Mouse (Mus musculus) intestine, embryonic 14.5 days (tissue): ENCODE results near the gene Tubb3. TPM values are rescaled to one million over a fixed set of nuclear protein-coding genes. Genes with fewer than 3 reads are reported as not detected.
"Not testable (repeated sequence)": the region's sequence is repeated elsewhere in the genome, so short reads cannot be mapped to it uniquely, and the experiment has no call there.

ENCODE experiments used
- ATAC-seq: fragments of 200-750 bp; cut with Nextera tagmentation; replicated peaks from 2 replicates; pipeline ENCODE4 v1.8.0; 2017; ENCODE audit warnings: low read depth, moderate number of reproducible peaks, moderate TSS enrichment, moderate library complexity; ENCODE audit not compliant: low FRiP score, low TSS enrichment
- DNase-seq: peaks from one replicate; pipeline ENCODE4 v3.0.0-alpha.2; 2018; ENCODE audit warnings: low spot score
- H3K27ac ChIP-seq: fragments of 300-500 bp; sonication (generic); 2 replicates; pipeline ENCODE4 v1.5.1; 2014; ENCODE audit warnings: low read depth, mild to moderate bottlenecking, control low read depth
- H3K27me3 ChIP-seq: fragments of 300-500 bp; sonication (generic); replicated peaks from 2 replicates; pipeline ENCODE4 v1.6.1; 2014; ENCODE audit warnings: low read length, control low read depth; ENCODE audit not compliant: control insufficient read depth, insufficient read depth
- H3K36me3 ChIP-seq: fragments of 300-500 bp; sonication (generic); 2 replicates; pipeline ENCODE4 v1.6.1; 2014; ENCODE audit warnings: low read length, control low read depth; ENCODE audit not compliant: control insufficient read depth, insufficient read depth
- H3K4me1 ChIP-seq: fragments of 300-500 bp; sonication (generic); replicated peaks from 2 replicates; pipeline ENCODE4 v1.6.1; 2014; ENCODE audit warnings: low read length, control low read depth, mixed read lengths; ENCODE audit not compliant: control insufficient read depth, insufficient read depth
- H3K4me2 ChIP-seq: fragments of 300-500 bp; sonication (generic); 2 replicates; pipeline ENCODE4 v1.6.1; 2014; ENCODE audit warnings: low read length
- H3K4me3 ChIP-seq: fragments of 300-500 bp; sonication (generic); 2 replicates; pipeline ENCODE4 v1.5.1; 2014; ENCODE audit warnings: low read depth, low read length, control low read depth, mixed read lengths
- H3K9ac ChIP-seq: fragments of 300-500 bp; sonication (generic); 2 replicates; pipeline ENCODE4 v1.6.1; 2014; ENCODE audit warnings: mild to moderate bottlenecking, low read length
- H3K9me3 ChIP-seq: fragments of 300-500 bp; sonication (generic); 2 replicates; pipeline ENCODE4 v1.6.1; 2016; ENCODE audit warnings: low read length, control low read depth; ENCODE audit not compliant: control insufficient read depth
- WGBS: fragments of 180-500 bp; shearing (Covaris S2); extraction: QIAGEN DNeasy Blood & Tissue Kit; methylation state at CpG from one replicate; pipeline ENCODE4 v1.1.7; 2014; 5-methylcytosine and 5-hydroxymethylcytosine counted together
- polyA plus RNA-seq: library from polyadenylated mRNA; unstranded; fragments of >200 nt; fragmentation: Nextera tagmentation; extraction: Ambion mirVana; gene quantifications from 2 replicates; pipeline ENCODE4 v1.2.1, GENCODE M21; 2014

Gene Tubb3
- polyA plus RNA-seq, 1 experiment from 2014 or later, result 98.5 TPM

DNA sequence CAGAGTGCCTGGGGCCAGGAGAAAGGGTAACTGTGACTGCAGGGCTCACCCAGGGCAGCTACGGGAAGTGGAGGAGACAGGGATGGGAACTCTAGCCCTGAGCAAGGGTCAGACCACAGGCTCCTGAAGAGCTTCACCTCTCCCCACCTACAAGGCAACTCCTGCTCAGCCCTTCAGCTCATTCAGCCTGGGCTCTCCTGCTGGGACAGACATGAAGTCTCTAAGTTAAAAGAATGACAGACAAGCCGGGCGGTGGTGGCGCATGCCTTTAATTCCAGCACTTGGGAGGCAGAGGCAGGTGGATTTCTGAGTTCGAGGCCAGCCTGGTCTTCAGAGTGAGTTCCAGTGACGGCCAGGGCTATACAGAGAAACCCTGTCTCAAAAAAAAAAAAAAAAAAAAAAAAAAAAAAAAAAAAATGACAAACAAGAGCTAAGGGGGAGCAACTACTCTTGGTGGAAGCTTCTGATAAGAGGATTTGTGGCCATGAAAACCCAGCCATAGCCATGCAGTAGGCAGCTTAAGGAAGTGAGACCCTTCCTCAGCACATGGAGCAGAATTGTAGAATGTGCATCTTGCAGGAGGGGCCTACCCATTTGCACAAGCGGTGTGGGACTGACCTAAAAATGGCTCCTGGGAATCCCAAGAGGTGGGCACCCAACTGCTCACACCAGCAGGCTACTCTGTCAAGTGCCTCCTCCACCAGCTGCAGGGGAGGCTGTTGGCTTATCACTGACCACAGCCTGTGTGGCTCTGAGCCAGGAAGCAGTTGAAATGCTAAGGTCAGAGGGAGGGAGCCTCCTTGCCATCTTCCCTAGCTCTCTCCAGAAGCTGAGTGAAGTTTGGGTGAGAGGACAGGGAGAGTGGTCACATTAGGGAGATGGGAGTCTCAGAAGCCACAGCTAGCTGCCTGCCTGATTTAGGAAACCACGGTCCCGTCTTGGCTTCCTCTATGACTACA lies 2.4 kb upstream of the Tubb3 start:
- no peak overlapping the region for H3K27ac ChIP-seq
- no peaks in the 10 kb centered on the region for H3K4me1 ChIP-seq
- no peaks in the 10 kb centered on the region for H3K9me3 ChIP-seq
- ATAC-seq, result no peak
- DNase-seq, result no peak
- H3K4me2 ChIP-seq, result no peak overlapping the region
- H3K4me3 ChIP-seq, result no peak overlapping the region
- H3K9ac ChIP-seq, result no peak overlapping the region
- no peaks in the 10 kb centered on the region for H3K36me3 ChIP-seq
- peaks cover 56% of the 10 kb centered on the region for H3K27me3 ChIP-seq
- whole genome bisulfite sequencing, result 69% methylated on average over 9 of the region's 9 CpGs

DNA sequence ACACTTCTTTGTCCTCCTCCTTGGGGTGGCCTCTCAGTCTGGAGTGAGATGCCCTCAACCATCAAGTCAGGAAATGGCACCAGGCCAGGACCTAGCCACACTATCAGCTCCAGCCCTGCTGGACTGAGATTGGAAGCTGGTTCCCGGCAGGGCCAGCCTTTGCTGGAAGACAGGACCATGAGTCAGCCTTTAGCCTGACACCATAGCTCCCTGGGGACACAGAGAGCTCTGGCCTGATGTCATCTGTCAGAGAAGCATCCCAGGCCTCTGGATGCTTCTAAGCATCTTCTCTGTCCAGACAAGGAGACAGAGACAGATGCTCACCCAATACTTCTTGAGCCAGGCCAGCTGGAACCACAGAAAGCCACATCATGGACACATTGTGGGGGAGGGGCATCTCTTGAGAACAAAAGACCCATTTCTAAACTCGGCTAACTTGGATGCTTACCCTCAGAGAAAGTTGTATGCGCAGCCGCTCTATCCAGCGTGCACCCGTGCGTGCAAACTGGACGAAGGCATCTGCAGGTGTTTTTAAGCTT lies 1.1 kb upstream of the Tubb3 start:
- H3K9me3 ChIP-seq, result no peaks in the 10 kb centered on the region
- no peak overlapping the region for H3K4me2 ChIP-seq
- H3K9ac ChIP-seq, result peak overlapping the region; percentile 30; the same call in 1 of the 2 replicates
- WGBS, result 67% methylated on average over 8 of the region's 8 CpGs
- no peak for DNase-seq
- 0 out of 2 replicates have a peak overlapping the region, but pooled peaks have one; percentile 27 for H3K4me3 ChIP-seq
- no peaks in the 10 kb centered on the region for H3K36me3 ChIP-seq
- no peak for ATAC-seq
- peaks cover 60% of the 10 kb centered on the region for H3K27me3 ChIP-seq
- H3K27ac ChIP-seq, result no peak overlapping the region
- H3K4me1 ChIP-seq, result no peaks in the 10 kb centered on the region

DNA sequence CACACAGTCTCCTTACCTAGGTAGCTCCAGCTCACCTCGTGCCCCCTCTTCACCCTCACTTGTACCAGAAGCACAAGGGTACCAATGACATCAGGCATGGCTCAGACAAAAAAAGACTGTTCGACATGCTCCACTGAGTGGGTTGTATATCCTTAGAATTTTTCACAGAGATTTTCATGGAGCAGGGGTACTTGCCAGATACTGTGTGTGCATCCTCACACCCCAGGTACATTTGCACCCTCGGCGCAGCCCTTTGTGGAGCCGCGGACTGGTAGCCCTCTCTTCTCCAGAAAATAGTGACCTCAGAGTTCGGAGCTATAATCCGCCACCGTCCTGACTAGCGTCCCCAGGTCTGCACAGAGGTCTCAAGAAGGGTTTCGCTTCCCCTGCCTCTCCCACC lies 436 bp upstream of the Tubb3 start:
- DNase-seq, result no peak
- H3K9ac ChIP-seq, result peak overlapping the region; percentile 30
- H3K36me3 ChIP-seq, result no peaks in the 10 kb centered on the region
- peak overlapping the region; percentile 45 for H3K4me2 ChIP-seq
- H3K4me3 ChIP-seq, result peak overlapping the region; percentile 27
- peaks cover 60% of the 10 kb centered on the region for H3K27me3 ChIP-seq
- H3K4me1 ChIP-seq, result no peaks in the 10 kb centered on the region
- ATAC-seq, result no peak
- H3K9me3 ChIP-seq, result no peaks in the 10 kb centered on the region
- 10% methylated on average over 11 of the region's 11 CpGs for WGBS
- no peak overlapping the region for H3K27ac ChIP-seq

DNA sequence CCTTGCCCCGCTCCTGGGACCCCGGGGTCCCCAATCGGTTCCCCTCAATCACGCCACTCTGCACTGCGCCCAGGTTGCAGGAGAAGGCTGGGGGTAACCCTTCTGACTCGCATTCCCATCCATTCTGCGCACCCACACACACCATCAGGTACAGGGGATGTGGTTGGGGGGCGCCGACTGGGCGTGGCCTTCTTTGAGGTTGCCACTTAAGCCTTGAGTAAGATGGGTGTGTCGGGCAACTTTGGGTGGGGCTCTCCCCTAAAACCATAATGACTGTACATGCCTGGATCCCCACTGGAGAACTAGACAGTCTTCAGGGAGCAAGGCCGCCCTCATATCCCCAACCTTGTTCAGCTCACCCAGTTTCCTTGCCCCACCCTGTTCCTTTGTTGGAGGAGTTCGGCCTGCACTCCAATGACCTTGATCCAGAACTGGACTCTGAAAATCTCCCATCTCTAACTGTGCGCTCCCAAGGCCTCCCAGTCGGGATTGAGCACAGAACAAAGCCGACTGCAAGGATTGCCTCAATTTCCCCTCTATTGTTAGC lies 630 bp downstream of the Tubb3 start:
- Histone ChIP-seq H3K9ac (peak overlapping the region; percentile 34; the same call in 1 of the 2 replicates), H3K36me3 (no peaks in the 10 kb centered on the region), H3K4me2 (peak overlapping the region; percentile 45), H3K9me3 (no peaks in the 10 kb centered on the region), H3K4me1 (no peaks in the 10 kb centered on the region), H3K4me3 (peak overlapping the region; percentile 27), H3K27me3 (peaks cover 60% of the 10 kb centered on the region), H3K27ac (no peak overlapping the region)
- DNase-seq (no peak), ATAC-seq (no peak)
- 7% methylated on average over 16 of the region's 16 CpGs for WGBS

DNA sequence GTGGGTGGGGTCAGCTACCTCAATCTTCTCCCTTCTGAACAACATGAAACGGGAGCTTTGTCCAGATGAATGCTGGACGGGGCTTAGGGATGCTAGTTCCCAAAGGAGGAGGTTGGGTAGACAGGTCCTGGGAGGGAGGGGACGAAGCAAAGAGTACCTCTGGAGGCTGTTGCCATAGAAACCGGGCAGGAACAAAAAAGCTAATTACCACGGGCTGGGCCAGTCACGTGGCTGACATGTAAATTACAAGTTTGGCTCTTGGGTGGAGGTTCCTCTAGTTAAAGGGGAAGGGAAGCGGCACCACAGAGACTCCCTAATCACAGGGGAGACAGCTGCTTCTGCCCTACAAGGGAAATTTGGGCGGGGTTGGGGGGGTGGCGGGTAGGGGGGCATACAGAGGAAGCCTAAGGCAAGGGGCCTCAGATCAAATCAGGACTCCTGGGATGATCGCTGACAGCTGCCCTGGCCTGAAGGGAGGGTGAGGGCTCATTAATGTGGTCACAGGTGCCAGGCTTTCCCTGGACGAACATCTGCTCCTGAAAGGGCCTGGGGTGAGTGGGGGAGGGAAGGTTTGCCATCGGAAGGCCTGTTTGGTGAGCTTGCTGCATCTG lies 1.4 kb downstream of the Tubb3 start:
- peaks cover 60% of the 10 kb centered on the region for H3K27me3 ChIP-seq
- no peaks in the 10 kb centered on the region for H3K36me3 ChIP-seq
- H3K9ac ChIP-seq, result no peak overlapping the region
- no peaks in the 10 kb centered on the region for H3K4me1 ChIP-seq
- H3K4me2 ChIP-seq, result no peak overlapping the region
- no peak overlapping the region; the same call in 1 of the 2 replicates for H3K4me3 ChIP-seq
- no peak for DNase-seq
- no peak overlapping the region for H3K27ac ChIP-seq
- 3% methylated on average over 12 of the region's 12 CpGs for WGBS
- no peaks in the 10 kb centered on the region for H3K9me3 ChIP-seq
- ATAC-seq, result 0 out of 2 replicates have a peak, but pooled peaks have one; percentile 12

DNA sequence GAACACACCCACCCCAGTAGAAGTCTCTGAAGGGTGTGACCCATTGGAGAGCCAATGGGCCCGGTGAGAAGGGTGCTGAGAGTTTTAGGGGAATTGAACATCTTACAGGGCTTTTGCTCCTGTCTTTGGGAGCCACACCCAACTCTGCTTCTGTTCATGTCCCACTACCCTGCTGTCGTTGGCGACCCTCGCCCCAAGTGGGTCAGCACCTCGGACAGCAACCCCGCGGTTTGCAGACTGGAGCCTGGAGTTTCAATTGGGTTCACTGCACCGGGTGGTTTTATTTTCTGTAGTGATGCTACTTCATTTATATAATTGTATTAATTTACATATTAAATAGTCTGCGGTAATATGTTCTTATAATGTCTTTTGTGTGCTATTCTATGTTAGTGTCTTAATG lies 3.0 kb downstream of the Tubb3 start:
- 9% methylated on average over 9 of the region's 9 CpGs for WGBS
- H3K36me3 ChIP-seq, result no peaks in the 10 kb centered on the region
- H3K27me3 ChIP-seq, result peaks cover 50% of the 10 kb centered on the region
- ATAC-seq, result no peak
- no peak overlapping the region for H3K27ac ChIP-seq
- H3K9me3 ChIP-seq, result no peaks in the 10 kb centered on the region
- no peak overlapping the region for H3K4me3 ChIP-seq
- H3K4me2 ChIP-seq, result no peak overlapping the region
- peak; percentile 77 for DNase-seq
- no peaks in the 10 kb centered on the region for H3K4me1 ChIP-seq
- H3K9ac ChIP-seq, result no peak overlapping the region

DNA sequence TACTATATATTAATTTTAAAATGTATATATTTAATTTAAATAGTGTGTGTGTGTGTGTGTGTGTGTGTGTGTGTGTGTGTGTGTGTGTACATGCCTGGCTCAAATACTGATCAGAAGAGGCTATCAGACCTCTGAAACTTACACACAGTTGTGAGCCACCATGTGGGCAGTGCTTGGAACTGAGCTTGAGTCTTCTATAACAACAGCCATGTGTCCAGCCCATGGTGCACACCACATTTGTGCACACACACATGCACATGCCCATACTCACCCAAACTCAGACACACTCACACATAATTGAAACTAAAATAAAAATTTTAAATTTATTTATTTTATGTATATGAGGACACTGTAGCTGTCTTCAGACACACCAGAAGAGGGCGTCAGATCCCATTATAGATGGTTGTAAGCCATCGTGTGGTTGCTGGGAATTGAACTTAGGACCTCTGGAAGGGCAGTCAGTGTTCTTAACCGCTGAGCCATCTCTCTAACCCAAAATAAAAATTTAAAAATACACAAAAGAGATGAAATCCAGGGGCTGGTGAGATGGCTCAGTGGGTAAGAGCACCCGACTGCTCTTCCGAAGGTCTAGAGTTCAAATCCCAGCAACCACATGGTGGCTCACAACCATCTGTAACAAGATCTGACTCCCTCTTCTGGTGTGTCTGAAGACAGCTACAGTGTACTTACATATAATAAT lies 3.9 kb downstream of the Tubb3 start:
- H3K4me2 ChIP-seq, ATAC-seq: not testable (repeated sequence)

More for the DNA sequence above, 3.9 kb downstream of the Tubb3 start:
- not testable (repeated sequence) for DNase-seq, H3K36me3 ChIP-seq, H3K4me1 ChIP-seq, H3K9ac ChIP-seq, H3K9me3 ChIP-seq, H3K4me3 ChIP-seq, H3K27ac ChIP-seq
- peaks cover 41% of the 10 kb centered on the region for H3K27me3 ChIP-seq
- WGBS, result 81% methylated on average over 5 of the region's 5 CpGs
